Mouse (Mus musculus): ENCODE results near the gene Gcgr.

DNA sequence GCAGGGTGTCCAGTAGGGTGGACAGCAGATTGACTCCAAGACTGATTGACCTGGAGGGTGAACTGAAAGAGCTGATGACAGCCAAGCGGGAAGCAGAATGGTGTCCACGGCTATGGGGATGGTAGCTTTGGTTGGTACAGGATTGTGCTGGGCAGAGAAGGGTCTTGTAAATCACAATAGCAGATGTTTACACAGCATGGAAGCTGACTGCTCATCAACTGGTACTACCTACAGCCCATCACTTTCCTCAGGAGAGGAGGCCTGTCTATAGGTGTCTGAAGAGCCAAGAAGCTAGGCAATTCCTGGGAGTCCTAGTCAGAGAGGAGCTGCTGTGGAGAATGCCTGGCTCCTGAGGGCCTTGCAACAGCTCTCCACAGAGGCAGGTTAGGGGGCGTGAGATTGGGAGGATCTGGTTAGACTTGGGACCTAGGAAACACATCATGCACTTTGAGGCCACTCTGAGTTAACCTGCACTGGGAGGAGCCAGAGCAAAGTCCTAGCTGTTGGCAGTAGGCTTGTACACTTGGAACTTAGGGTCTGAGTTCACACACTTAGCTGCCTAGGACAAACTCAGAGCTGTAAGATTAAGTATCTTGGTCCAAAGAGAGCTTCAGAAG is 46.0 kb downstream of the Gcgr start:
- no peak for TF ChIP-seq MAFK (IDR thresholded peaks at IDR 0.05; ENCODE audit: insufficient read depth, low read depth, low read length)
- TF ChIP-seq ZNF384 (IDR thresholded peaks at IDR 0.05; ENCODE audit: low read depth, low read length), result no peak
- no peak for TF ChIP-seq ZC3H11A (IDR thresholded peaks at IDR 0.05; ENCODE audit: borderline replicate concordance, low read depth, low read length)
- no peak for TF ChIP-seq CHD2 (IDR thresholded peaks at IDR 0.05; ENCODE audit: low read depth, low read length)
- no peak for TF ChIP-seq HCFC1 (IDR thresholded peaks at IDR 0.05; ENCODE audit: borderline replicate concordance, insufficient read depth, low read length)
